Mouse (Mus musculus) brain, adult 2 months (tissue): ENCODE results near the gene Olfr1153.

Experiments
- DNase-seq: peaks from one replicate; pipeline ENCODE4 v3.0.0; 2011; ENCODE audit warnings: low read depth, low spot score

The Olfr1153 gene

DNA sequence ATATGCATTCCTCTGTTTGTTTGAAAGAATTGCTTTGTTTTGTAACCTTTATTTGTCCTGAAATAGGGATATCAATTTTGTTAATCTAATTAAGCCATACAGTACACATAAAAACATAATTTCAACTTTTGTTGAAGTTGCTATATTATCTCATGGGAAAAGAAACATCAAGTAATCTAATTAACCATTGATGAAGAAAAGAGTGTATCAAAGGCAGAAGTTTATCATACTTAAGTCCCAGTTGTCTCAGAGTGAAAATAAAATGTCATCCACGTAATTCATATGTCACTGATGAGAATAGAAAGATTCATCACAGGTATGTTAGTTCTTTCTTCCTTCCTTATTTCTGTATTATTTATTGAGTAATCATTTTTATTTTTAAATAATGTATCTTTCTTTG, at the start of gene Olfr1153:
Olfr1153 (plus strand) TSS at position 301 of the 400 bp plus-strand sequence.
- DNase-seq = no peak

DNA sequence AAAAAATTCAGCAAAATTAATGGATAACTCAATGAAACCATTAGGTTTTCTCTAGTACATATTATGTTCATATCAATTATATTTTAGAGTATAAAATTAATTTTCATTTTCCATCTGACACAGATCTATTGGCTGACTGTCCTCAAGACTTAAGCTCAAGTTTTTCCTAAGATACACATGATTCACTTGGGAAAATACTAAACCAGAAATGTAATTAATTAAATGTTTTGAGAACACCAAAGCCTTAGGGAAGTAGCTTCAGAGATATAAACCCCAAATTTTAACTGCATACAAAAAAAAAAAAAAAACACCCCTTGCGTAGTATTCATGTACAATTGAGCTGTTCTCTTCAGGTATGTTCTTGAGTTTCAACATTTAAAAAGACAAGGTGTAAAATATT, 39.2 kb upstream of the Olfr1153 start, which contains the start of gene Olfr1151:
Olfr1151 (plus strand) TSS at position 301 of the 400 bp plus-strand sequence.
- no peak for DNase-seq

DNA sequence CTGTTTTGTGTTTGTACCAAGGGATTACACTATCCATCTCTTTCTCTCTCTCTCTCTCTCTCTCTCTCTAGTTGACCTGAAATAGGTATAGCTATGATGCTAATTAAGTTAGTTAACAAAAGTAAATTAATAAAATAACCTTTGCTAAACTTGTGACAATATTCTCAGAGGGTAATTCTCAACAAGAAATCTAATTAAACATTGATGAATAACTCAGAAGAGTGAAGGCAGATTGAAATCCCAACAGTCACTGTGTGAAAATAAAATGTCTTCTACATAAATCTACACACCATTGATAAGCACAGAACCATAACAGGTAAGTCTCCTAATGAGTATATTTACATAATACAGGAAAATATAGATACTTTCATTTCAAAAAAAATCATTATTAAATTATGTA, 28.6 kb upstream of the Olfr1153 start, which contains the start of gene Olfr1152:
Olfr1152 (plus strand) TSS at position 301 of the 400 bp plus-strand sequence.
- no peak for DNase-seq

DNA sequence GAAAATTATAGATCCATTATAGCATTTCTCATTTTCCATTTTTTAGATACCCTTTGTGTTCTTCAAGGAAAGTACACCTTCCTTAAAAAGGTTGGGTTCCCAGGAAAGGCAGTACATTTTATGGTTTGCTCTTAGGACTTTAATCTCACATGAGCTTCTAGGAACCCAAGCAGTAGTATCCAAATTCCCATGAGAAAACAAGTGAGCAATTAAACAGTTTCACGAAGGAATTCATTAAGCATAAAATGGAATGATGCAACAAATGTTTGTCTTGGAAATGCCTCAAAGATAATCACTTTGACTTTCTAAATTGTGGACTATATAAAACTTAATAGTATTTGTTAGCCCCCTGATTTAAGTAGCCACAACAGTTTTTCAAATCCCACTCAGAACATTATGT, 10.3 kb downstream of the Olfr1153 start, which contains the start of gene Olfr1154:
Olfr1154 (minus strand) TSS at position 101 of the 400 bp plus-strand sequence.
- DNase-seq = no peak

DNA sequence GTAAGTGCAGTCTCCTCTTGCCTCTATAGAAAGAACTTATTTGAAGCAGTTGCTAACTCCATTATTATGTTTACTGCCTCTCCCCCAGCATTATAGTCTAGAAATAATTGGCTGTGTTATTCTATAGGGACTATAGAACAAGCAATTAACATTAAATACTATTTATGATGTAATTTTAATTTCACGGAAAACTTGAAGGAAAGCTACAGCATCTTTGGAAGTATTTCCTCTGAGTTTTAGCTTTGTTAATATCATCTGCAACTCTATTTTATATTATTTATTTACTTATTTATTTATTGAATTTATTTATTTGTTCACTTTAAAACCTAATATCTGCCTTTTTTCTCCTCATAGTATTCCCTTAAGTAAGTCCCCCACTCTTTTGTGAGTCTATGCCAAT, 50.3 kb downstream of the Olfr1153 start, which contains the start of gene Olfr1155:
Olfr1155 (minus strand) TSS at position 101 of the 400 bp plus-strand sequence.
- no peak for DNase-seq
